Mouse (Mus musculus): ENCODE data around the gene Gm16442.
"Not testable (repeated sequence)": the region's sequence is repeated elsewhere in the genome, so short reads cannot be mapped to it uniquely, and the experiment has no call there.

The Gm16442 gene

DNA sequence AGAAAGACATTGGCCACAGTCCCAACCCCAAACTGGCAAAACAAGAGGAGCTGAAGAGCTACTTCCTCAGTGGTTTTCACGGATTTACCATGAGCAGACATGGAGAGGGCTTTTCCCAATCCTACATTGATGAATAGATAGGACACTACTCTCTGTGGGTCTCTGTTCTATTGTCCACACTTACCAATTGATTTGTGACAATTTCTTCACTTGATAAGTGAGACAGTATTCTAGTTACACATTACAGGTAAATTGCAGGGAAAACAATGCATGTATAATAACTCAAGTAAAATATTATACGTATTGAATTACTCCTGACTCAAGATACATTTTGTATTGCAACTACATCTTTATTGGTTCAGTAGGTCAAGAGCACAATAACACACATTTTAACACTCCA, at the start of gene Gm16442:
Gm16442 (minus strand) TSS at position 101 of the 400 bp plus-strand sequence.
- not testable (repeated sequence) for DNase-seq

DNA sequence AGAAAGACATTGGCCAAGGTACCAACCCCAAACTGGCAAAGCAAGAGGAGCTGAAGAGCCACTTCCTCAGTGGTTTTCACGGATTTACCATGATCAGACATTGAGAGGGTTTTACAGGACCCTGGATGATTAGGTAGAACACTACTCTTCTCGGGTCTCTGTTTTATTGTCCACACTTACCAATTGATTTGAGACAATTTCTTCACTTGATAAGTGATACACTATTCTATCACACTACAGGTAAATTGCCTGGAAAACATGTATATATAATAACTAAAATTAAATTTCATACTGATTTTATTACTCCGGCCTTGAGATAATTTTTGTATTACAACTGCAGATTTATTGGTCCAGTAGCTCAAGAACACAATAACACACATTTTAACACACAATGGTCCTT, 45.9 kb upstream of the Gm16442 start, which contains the start of gene Vmn1r94:
Vmn1r94 (minus strand) TSS at position 101 of the 400 bp plus-strand sequence.
- not testable (repeated sequence) for DNase-seq

DNA sequence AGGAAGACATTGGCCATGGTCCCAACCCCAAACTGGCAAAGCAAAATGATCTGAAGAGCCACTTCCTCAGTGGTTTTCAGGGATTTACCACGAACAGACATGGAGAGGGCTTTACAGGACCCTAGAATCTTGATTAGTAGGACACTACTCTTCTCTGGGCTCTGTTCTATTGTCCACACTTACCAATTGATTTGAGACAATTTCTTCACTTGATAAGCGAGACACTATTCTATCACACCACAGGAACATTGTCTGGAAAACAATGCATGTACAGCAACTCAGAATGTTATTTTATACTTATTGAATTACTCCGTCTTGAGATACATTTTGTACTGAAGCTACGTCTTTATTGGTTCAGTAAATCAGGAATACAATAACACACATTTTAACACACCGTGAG, 16.6 kb upstream of the Gm16442 start, which contains the start of gene Vmn1r93:
Vmn1r93 (minus strand) TSS at position 101 of the 400 bp plus-strand sequence.
- not testable (repeated sequence) for DNase-seq

DNA sequence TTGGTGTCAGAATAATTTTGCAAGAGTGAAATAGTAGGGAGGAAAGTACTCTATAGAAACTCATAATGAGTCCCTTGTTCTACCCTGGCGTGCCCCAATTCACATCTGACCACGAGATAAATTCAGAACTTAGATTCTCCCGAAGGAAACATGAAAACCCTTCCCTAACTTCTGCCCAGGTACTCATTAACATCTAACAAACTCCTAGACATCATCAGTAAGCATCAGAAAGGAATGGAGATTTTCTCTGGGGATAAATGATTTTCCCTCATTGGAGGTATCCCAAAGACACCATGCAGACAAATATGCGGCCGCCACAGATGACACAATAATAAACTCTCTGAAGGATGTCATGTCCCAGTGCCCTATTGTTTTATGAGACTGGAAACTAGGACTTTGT, 23.0 kb downstream of the Gm16442 start, which contains the start of gene Vmn1r91:
Vmn1r91 (plus strand) TSS at position 301 of the 400 bp plus-strand sequence.
- not testable (repeated sequence) for DNase-seq

DNA sequence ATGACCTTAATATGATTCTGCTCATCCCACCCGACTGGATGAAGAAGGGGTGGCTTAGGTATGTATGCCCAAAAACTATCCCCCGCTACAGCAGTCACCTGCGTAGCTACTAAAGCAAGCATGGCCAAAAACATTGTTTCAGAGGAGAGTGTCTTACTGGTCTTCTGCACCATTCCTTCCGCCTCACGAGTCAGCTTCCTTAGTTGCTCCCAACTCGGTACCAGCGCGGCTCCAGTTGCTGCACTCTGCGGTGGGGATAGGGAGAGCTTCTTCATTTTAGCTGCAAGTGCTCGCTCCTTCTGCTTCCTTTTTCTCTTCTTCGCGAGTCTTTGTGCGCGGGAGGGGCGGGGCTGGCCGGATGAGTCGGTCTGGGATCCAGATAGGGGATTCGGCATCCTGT, 44.3 kb downstream of the Gm16442 start:
- DNase-seq = not testable (repeated sequence)

Measured in lung, postnatal 36 days (tissue).